Mouse (Mus musculus) lung, postnatal 36 days (tissue): ENCODE results near the gene Med13.

ENCODE experiments used
- DNase-seq: peaks from one replicate; pipeline ENCODE4 v3.0.0; 2022; ENCODE audit warnings: mixed read lengths

Med13 gene

DNA sequence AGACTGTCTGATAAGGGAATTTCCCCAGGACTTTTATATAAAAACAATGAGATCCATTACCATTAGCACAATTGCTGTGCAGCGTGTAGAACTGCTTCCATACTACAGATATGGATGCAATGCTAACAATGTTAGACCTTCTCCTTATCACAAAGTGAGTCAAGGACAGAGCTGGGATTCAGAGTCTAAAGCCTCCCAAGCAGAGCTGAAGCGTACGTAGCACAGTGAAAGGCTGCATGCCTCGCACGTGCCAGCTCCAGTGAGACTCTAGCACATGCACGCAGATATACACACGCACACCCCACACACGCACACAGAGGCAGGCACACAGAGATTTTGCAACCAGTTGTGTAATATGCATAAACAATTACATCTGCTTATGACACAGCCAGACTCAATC, 71.7 kb downstream of the Med13 start:
- no peak for DNase-seq

DNA sequence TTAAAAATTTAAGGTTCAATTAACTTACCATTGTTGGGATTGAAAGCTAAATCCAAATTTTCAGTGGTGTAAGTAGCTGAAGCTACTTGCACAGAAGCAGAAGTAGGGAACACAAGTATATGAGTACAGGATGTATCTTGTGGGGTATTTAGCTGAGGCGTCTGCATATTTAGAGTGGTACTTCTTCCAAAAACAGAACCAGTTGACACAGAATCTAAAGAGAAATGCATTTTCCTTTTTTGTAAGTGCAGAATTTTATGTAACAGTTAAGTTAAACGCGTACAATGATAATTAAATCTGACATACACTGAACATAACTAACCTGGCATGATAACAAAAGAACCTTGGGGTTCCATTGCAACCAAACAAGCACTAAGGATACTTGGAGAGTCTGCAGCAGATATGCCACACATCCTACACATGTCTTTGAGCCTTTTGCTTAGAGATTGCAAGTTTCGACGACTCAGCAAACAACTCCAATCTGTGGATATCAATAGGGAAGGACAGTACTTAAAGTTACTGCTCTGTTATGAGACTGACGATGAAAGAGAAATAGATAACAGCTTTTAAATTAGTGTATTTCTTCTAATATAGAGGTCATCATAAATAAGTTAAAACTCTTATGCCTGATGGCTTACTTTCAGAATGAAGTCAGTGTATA, 78.8 kb downstream of the Med13 start:
- no peak for DNase-seq

DNA sequence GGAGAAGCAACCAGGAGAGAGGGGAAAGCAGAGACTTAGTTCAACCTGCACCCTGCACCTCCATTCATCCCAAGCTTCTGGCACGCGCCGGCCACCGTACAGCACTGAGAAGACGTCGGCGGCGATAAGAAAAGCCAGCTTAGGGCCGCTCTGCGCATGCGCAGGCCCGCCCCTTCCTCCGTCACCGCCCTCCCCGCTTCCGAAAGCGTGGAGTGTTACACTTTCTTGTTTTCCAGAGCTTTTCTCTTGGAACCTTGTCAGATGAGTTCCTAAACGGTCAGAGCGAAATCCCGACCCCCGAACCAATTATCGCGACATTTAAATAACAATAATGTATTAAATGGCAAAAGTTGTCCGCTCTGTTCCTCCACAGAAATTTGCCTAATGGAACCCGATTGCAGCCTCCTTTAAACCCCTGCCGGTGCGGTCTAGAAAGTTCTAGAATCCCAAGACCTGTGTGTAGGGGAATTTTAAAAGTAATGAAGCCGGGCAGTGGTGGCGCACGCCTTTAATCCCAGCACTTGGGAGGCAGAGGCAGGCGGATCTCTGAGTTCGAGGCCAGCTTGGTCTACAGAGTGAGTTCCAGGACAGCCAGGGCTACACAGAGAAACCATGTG, 99.8 kb downstream of the Med13 start, which contains the start of gene Ints2:
Gene Ints2 (minus strand): TSS at position 116 of the 617 bp plus-strand sequence.
- DNase-seq = peak; percentile 96

DNA sequence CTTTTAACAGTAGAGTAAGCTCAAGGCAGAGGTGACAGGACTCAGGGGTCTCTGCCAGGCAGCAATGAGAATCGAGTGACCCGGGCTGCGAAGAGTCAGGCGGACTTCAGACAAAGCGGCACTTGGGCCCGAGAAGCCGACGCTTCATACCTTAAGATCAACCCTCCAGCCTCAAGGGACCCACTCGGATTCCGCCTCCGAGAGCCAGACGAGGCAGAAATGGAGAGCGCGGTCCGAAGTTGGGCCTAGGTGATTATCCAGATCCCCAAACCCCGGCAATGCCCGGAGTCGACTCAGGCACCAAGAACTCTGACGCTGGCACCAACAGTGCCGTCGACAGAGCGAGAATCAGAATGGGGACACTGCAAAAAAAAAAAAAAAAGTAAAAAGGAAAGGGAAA, 100.3 kb downstream of the Med13 start:
- DNase-seq = no peak

DNA sequence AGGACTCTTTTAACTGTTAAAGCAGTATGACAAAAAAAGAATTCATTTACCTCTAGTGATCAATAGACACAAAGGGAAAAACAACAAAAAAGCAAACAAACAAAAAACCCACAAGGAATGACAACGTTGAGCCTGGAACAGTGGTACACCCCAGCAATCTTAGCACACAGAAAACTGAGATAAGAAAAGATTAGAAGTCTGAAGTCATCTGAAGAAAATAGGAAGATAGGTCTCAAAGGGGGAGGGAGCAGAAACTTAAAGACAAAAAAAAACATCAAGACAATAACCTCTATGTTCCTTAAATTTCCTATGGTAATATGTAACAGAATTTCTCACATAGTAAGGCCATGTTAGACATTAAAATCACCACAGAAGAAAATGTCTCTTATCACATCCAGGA, 104.1 kb downstream of the Med13 start:
- DNase-seq = no peak

DNA sequence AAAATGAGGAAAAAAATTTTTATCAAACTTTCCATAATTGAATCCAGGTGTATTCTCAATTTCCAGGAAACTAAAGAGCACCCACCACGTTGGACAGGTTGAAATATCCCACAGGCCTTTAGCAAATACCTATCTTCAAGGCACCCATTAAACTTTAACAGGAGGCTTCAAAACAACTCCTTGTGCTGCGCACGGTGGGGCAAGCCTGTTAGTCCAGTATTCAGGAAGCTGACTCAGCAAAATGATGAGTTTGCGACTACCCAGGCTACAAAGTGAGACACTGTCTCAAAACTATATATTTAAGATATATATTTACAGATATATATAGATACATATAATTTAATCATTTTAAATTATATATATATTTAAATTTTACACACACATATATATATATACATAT, 125.0 kb downstream of the Med13 start:
- DNase-seq = no peak

DNA sequence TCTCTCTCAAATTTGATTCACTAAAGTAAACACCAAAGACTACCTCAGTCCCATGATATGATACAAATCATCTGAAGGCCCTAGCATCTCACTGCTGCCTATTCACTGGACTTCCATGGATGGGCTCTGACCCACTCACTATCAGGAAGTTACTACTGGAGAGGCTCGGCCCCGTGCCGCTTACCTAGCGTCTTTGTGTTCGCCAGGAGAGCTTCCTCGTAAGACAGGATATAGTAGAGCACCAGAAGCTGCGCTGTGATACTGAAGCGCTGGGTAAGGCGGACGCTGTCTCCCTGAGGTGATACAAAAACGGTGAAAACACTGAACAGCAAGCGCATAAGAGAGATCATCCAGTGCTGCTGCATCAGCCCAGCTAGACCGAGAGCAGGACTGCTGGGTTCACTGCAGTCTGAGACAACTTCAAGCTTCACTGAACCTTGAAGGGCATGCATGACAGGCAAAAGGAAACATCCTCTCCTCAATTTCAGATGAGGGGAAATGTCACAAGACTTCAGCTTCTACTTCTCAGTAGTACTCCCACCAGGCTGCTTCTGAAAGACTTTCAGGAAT, 125.5 kb downstream of the Med13 start:
- no peak for DNase-seq

DNA sequence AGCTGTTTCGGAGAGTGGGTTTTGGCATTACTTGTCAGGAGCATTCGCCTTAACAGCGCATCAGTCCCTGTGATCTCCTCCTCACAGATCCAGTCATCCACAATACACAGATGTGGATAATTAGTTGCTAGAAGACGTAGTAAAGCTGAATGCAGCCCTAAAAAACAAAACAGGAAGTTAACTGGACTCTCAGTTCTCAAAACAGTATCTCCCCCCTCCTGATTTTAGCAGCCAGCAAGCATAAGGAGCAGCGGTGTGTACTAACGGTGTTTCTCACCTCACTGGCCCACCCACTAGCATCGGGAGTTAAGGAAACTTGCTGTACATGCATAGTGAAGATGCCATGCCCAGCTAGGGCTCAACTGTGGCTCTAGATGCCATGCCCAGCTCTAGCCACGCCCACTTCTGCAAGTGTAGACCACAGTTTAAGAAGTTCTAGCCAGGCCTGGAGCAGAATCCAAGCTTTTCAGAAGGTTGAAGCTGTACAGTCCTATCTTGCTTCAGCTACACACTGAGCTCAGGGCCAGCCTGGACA, 130.7 kb downstream of the Med13 start:
- DNase-seq = no peak

DNA sequence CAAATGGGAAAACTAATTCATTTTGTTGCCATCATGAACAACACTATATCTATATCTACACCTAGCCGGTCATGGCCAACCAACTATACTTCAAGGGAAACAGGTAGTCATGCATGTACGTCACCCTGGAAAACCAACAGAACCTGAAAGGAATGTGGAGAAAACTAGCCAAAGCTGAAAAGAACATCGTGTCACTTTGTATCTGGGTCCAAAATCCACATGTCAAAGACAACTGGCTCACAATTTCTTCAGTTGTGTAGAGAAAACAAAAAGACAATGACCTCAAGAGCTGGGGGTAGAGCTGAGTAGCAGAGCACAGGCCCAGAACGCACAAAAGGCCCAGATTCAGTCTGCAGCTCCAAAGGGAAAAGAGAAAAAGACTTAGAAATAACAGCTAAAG, 131.6 kb downstream of the Med13 start:
- no peak for DNase-seq
